In the genomic region with DNA sequence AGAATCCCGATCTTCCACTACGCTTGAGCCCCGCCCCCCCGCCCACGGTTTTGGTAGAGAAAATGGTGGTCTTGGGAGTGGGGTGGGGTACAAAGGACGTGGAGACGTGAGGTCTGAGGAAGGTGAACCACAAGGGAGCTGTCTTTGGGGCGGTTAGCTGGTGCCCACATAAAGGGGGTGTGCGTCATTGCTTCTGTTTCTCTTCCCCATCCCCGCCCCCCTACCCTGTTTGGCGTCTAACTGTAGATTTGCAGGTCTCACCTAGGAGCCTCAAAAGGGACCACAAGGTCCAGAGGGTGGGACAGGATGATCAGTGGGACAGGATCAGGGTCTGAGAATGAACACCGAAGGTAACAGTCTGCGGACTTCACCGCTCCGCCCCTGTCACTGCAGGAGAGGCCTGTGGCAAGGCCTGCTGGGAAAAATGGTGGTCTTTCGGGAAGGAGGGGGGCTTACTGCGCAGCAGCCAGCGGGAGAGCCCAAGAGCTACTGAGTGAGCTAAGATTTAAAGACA, we compare ENCODE assay signal across 8 mouse cellular contexts. TPM values are rescaled to one million over a fixed set of nuclear protein-coding genes. Genes with fewer than 3 reads are reported as not detected.
DNase-seq lines count a peak whose midpoint lies in the region; ATAC-seq and TF ChIP-seq lines count a peak whose summit lies in the region.

No protein-coding gene starts in this region.

- H3K4me3 ChIP-seq in hindbrain, postnatal 0 days (ENCODE audit: low read length), result peak overlapping the region; percentile 44

- H3K4me1 ChIP-seq in hindbrain, postnatal 0 days (ENCODE audit: insufficient read depth, low read length), result no peaks in the 10 kb centered on the region

- H3K36me3 ChIP-seq in hindbrain, postnatal 0 days (ENCODE audit: insufficient read depth, low read length), result no peaks in the 10 kb centered on the region

- H3K4me2 ChIP-seq in hindbrain, postnatal 0 days (ENCODE audit: low read depth, low read length), result peak overlapping the region; percentile 61

- H3K9ac ChIP-seq in hindbrain, postnatal 0 days (replicated peaks; ENCODE audit: low read length), result peak overlapping the region; percentile 64

- H3K27me3 ChIP-seq in hindbrain, postnatal 0 days (ENCODE audit: insufficient read depth, low read length), result no peaks in the 10 kb centered on the region

- H3K9me3 ChIP-seq in hindbrain, postnatal 0 days (ENCODE audit: low read length), result no peaks in the 10 kb centered on the region

- peak overlapping the region; percentile 86 for H3K27ac ChIP-seq in hindbrain, postnatal 0 days

- TF ChIP-seq CTCF in hindbrain, postnatal 0 days (IDR thresholded peaks at IDR 0.05; ENCODE audit: low read depth), result no peak

- WGBS in hindbrain, postnatal 0 days, result 21% methylated on average over 18 of the region's 18 CpGs

- peak; percentile 22 to 26 for DNase-seq in adrenal gland, adult 18-20 months (ENCODE audit: low spot score in 2 of 2)
- DNase-seq in cerebellum, postnatal 14 days, result peak; percentile 65 to 69
- DNase-seq in frontal cortex, postnatal 25 days (ENCODE audit: low spot score in 2 of 2), result peak; percentile 6 to 16
- DNase-seq in hindbrain, postnatal 0 days (ENCODE audit: low spot score), result peak; percentile 77
- peak; percentile 15 to 20 for DNase-seq in left cerebral cortex, adult 8-10 months (ENCODE audit: low spot score in 2 of 2)
- peak; percentile 12 for DNase-seq in lung, postnatal 36 days
- DNase-seq in retina, embryonic 14.5 days (ENCODE audit: low spot score), result peak; percentile 71

- ATAC-seq in hindbrain, postnatal 0 days, result peak; percentile 89
- ATAC-seq in erythroid progenitor cell, adult 5-6 weeks (replicated peaks; ENCODE audit: low FRiP score, poor library complexity, severe bottlenecking), result no peak

RNA-seq across cellular contexts. Expression of a gene that starts 0.4 kb away (rescaled TPM):
- total RNA-seq in adrenal gland, adult 18-20 months (2021), result 10 to 100 TPM in 1 of 2 experiments, 1 to 10 TPM in 1; 8.3 to 10.8 TPM
- 10.6 and 12.3 TPM in 2 replicates for total RNA-seq in hindbrain, postnatal 0 days (2014; rRNA removed)
- 22.5 and 26.8 TPM in 2 replicates for polyA plus RNA-seq in hindbrain, postnatal 0 days (2015; fragmentation: Nextera tagmentation; extraction: Ambion mirVana)
- total RNA-seq in left cerebral cortex, adult 8-10 months (2022), result 10 to 100 TPM; 14.5 to 16.3 (median 15.8) TPM
- total RNA-seq in erythroid progenitor cell, adult 5-6 weeks (2015; ENCODE audit: low replicate concordance), result not detected in 2 replicates
- total RNA-seq in erythroid progenitor cell, adult 5-6 weeks (2017; ENCODE audit: low replicate concordance), result not detected in 2 replicates

RNA-seq across cellular contexts. Expression of a gene that starts 35.3 kb away (rescaled TPM):
- 100 to 1,000 TPM; 351 to 423 TPM for total RNA-seq in adrenal gland, adult 18-20 months (2021)
- 250 and 251 TPM in 2 replicates for total RNA-seq in hindbrain, postnatal 0 days (2014; rRNA removed)
- 527 and 536 TPM in 2 replicates for polyA plus RNA-seq in hindbrain, postnatal 0 days (2015; fragmentation: Nextera tagmentation; extraction: Ambion mirVana)
- total RNA-seq in left cerebral cortex, adult 8-10 months (2022), result 100 to 1,000 TPM; 291 to 334 (median 319) TPM
- 78.9 and 104 TPM in 2 replicates for total RNA-seq in erythroid progenitor cell, adult 5-6 weeks (2015; ENCODE audit: low replicate concordance)
- 158 and 191 TPM in 2 replicates for total RNA-seq in erythroid progenitor cell, adult 5-6 weeks (2017; ENCODE audit: low replicate concordance)

Comparison
In these comparisons a context has a peak if more than half of its experiments do, and no peak if none do; other contexts are left out.
1. DNase-seq: peak in every context shown above with its lines; median percentile 77 in hindbrain, postnatal 0 days; 71 in retina, embryonic 14.5 days; 67 in cerebellum, postnatal 14 days; 24 in adrenal gland, adult 18-20 months; 18 in left cerebral cortex, adult 8-10 months; 12 in lung, postnatal 36 days; 11 in frontal cortex, postnatal 25 days.
2. RNA of a gene that starts 0.4 kb away (total RNA-seq): 14.5 to 16.3 TPM in left cerebral cortex, adult 8-10 months, 10.6 to 12.3 TPM in hindbrain, postnatal 0 days and 8.3 to 10.8 TPM in adrenal gland, adult 18-20 months; not detected in erythroid progenitor cell, adult 5-6 weeks; every median in the first group is over 4 times any median in the second.